Mouse (Mus musculus) mouse embryonic stem cell (cell line): Measurements from ENCODE around the gene Ddx54.

Source experiments
- in situ Hi-C, 2 experiments: fragments of 300-500 bp; cut with MboI; formaldehyde crosslinking; loops; 1 replicate in 1 of 2; 3 replicates in 1 of 2; pipeline ENCODE4 v1.14.3; 2019 to 2020; ENCODE audit warnings: low sequenced_read_pairs in 2 of 2, low pct_unique_long_range_greater_than_20kb in 1 of 2, mixed read lengths in 1 of 2; ENCODE audit not compliant: unreplicated experiment in 1 of 2

Gene Ddx54

DNA sequence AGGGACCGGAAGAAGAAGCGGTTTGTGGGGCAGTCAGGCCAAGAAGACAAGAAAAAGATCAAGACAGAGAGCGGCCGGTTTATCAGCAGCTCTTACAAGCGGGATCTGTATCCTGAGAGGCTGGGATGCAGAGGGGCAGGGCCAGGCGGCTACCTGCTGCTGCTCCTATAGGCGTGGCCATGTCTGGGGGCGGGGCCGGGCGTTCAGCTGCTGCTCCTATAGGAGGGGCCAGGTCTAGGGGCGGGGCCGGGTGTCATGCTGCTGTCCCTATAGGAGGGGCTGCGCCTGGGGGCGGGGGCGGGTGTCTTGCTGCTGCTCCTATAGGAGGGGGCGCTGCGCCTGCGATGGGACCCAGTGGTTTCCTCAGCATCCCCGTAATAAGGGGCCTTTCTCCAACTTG is 13.9 kb downstream of the Ddx54 start:
- in situ Hi-C loops = loop anchor here (10.0 kb wide), 2 partner anchors 88 to 118 kb away; partner anchors contain the start of genes Dtx1 (in 1 of the 2) and Oas2 (in 1 of the 2)

DNA sequence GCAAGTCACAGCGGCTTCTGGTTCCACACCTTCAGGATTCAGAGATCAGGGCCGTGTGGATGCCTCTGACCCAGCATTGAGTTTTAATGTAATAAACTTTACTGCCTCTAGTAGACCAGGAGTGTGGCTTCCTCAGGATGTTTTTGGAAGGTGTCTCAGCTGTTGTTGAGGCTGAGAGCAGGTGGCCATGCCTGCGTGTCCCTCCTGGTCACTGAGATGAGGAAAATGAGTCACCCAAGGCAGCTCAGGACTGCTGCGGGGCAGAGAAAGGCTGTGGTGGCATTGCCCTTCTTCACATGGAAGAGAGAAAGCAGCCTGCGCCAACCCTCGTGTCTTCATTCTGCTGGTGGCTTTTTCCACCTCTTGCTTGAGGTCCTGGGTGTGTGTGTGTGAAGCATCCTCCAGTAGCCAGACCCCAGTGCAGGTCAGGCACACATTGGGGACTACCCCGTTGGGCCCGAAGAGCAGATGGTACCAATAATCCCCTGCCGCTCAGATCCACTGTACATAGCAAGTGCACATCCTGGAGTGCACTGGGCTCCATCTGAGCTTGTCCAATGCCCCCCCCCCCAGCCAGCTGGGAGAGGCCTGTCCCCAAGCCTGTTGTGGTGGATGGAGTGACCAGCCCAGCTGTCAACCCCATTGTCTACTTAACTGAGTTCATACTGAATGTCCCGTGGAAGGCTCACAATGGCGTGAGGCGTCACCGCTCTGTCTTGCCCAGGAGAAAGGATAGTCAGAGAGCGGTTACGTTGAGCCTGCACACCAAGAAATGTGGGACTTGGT is 15.2 kb downstream of the Ddx54 start:
- in situ Hi-C loops = loop anchor here (10.0 kb wide), 2 partner anchors 87 to 117 kb away; partner anchors contain the start of genes Dtx1 (in 1 of the 2) and Oas2 (in 1 of the 2)

DNA sequence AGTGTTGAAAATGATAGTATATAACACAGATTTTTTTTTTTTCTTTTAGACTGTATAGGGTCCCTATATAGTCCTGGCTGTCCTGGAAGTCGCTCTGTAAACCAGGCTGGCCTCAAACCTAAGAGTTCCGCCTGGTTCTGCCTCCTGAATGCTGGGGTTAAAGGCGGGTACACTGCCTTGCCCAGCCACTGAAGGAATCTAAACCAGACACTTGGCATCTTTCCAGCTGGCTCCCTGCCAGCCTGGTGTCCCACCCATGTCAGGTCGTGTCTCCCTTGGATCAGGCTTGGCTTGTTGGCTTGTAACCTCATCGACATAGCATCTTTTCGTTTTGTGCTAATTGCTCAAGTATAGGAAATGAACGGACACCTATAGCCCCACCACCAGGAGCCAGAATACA is 16.1 kb downstream of the Ddx54 start:
- in situ Hi-C loops = loop anchor here (10.0 kb wide), 2 partner anchors 86 to 116 kb away; partner anchors contain the start of genes Dtx1 (in 1 of the 2) and Oas2 (in 1 of the 2)

DNA sequence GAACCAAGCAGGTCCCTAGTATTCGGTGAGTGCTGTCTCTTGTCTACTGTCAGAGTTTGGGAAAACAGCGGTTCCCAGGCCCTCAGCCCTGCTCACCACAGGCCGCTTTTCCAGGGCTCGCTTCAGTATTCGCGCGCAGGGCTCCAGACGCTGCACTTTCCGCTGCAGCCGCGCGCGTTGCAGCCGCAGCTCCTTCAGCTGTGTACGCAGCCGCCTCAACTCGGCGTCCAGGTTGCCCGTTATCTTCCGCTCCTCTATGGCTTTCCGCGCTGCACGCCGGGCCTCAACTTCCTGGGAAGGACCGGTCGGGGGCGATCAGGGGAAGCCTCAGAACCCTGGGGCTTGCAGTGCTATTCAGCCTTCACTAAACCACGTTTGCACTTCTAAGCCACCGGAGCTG is 18.6 kb downstream of the Ddx54 start:
- in situ Hi-C loops = no loop called here

DNA sequence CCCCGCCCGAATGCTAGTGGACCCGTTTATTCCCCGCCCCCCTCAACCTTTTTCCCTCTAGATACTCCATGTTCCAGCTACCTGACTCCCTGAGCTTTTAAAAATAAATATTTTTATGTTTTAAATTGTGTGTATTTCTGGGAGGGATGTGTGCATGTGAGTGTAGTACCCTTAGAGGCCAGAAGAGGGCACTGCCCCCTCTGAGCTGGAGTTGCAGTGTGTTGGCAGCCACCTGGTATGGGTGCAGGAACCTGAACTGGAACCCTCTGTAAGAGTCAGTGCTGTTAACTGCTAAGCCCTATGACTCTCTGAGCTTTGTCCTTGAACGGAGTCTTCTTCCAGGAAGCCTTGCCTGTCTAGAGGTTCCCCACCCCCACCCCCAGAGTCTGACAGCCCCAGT is 19.4 kb downstream of the Ddx54 start:
- in situ Hi-C loops = no loop called here

DNA sequence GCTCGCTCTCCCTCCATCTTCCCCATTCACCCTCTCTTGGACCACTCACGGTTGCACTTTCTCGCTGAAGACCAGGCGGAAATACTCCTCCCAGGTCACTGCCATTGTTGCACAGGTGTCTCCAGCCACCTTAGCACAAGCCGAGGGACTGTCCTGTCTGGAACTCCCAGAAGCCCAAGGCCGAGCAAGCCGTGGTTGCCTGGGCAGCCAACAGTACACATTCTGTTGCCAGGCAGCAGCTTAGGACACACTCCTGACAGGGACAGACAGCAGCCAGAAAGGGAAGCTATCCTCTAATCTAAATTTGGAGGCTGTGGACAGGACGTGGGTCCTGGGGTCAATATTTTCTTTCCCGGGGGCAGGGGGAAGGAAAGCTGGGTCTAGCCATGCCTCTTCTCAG is 21.6 kb downstream of the Ddx54 start, which contains the start of gene Cfap73:
Gene Cfap73, minus strand, starts transcription at position 105 of the 400 bp plus-strand sequence.
- in situ Hi-C loops = no loop called here

DNA sequence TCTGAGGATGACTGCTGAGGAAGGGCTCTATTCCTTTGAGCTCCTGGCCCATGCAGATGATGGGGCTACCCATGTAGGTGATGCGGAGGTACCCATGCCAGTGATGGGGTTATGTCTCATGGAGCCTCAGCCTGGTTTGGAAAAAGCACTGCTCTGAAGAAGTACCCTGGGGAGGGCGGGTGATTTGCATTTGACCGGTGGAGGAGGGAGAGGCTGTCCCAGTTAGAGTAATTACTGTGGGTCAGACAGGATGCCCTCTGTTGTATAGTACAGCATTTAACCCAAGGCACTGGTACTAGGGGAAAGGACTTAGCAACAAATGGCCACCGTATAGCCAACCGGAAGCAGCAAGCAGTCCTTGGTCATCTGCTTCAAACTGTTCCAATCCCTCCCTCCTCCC is 22.3 kb downstream of the Ddx54 start:
- in situ Hi-C loops = no loop called here

DNA sequence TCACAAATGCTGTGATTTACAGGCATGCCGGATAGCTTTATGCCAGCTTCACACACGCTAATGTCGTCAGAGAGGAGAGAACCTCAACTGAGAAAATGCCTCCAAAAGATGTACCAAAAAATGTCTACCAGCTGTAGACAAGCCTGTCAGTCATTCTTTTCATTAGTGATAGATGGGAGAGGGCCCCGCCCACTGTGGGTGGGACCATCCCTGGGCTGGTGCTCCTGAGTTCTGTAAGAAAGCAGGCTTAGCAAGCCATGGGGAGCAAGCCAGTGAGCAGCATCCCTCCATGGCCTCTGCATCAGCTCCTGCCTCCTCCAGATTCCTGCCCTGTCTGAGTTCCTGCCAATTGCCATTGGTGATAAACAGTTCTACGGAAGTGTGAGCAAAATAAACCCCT is 23.1 kb downstream of the Ddx54 start:
- in situ Hi-C loops = no loop called here

DNA sequence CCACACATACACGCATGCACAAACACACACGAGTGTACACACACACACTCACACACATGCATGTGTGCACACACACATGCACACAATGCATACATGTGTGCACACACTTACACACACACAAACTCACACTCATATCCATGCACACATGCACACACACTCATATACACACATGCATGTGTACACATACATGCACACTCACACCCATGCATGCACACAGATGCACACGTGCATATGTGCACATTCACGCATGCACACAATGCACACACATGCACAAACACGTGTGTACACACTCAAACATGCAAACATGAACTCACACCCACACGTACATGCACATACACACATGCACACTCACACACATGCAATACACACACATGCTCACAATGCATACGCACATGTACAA is 27.6 kb downstream of the Ddx54 start:
- in situ Hi-C loops = no loop called here

DNA sequence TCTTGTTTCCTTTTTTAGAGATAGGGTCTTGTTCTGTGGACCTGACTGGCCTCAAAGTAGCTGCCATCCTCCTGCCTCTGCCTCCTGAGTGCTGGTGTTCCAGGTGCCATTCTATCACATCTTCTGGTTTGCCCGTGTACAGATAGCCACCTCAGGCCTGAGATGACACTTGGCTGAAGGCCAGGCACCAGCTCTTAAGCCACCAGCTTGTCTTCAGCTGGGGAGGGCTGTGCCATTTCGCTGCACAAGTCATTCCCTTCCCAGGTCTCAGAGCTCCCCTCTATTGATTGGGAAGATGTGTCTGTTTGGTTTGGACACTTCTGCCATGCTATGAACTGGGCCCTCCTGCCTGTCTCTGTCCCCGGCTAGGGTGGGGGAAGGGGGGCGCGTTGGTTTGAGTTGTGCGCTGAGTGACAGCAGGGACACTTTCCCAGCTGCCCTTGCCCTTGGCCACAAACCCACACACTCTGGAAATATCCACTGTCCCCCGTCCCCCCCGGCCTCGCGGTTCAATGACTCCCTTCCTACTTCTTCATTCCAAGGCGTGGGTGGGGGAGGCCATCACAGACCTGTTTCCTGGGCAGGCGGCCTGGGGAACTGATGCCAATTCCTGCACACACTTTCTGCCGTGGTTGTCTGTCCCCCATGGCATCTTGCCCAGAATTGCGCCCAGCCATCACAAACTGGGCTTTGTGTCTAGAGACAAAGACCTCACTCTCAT is 31.0 kb downstream of the Ddx54 start:
- in situ Hi-C loops = no loop called here

DNA sequence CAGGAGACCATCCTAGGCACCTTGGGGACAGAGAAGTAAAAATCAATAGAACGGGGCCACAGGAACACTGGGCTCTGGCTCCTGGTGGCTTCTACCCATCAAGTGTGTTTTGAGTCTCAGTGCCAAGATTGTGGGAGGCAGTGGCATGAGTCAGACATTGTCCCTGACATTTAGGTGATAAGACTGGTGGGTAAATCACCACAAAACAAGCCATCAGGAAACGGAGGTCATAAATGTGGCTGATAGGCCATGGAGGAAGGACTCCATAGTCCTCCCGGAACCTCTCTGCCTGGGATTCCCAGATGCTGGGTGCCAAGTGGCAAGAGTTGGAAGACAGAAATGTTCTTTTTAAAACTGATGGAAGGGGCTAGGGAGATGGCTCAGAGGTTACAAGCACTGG is 31.7 kb downstream of the Ddx54 start:
- in situ Hi-C loops = no loop called here

DNA sequence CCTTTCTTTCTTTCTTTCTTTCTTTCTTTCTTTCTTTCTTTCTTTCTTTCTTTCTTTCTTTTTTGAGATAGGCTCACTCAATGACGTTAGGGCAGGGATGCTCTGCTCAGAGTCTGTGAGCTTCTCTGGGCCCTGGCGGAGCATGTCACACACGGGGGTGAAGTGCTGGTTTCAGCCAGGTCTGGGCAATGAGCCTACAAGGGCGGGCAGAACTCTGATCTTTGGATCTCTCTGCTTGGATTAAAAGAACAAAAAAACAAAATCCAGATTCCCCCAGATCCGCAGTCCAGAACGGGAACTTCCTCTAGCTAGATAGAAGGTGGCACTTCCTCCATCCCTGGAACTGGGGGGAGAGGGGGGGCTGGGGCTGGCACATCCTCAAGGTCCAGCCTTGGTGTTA is 33.3 kb downstream of the Ddx54 start:
- in situ Hi-C loops = no loop called here

DNA sequence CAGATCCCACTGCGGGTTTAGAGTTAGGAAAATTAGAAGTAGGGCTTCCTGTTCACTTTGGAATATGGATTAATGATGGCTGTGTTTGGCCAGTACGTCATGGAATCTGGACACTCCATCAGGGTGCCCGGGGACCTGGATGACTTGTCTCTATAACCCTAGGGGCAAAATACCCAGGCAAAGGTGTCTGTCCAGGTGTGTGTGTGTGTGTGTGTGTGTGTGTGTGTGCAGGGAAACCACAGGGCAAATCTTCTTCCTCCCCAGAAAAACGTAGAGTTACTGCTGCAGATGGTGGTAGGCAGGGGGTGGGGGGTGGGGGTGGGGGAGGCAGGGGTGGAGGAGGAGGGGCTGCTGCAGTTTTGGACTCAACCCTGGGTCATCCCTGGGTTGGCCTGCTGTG is 34.8 kb downstream of the Ddx54 start:
- in situ Hi-C loops = no loop called here

DNA sequence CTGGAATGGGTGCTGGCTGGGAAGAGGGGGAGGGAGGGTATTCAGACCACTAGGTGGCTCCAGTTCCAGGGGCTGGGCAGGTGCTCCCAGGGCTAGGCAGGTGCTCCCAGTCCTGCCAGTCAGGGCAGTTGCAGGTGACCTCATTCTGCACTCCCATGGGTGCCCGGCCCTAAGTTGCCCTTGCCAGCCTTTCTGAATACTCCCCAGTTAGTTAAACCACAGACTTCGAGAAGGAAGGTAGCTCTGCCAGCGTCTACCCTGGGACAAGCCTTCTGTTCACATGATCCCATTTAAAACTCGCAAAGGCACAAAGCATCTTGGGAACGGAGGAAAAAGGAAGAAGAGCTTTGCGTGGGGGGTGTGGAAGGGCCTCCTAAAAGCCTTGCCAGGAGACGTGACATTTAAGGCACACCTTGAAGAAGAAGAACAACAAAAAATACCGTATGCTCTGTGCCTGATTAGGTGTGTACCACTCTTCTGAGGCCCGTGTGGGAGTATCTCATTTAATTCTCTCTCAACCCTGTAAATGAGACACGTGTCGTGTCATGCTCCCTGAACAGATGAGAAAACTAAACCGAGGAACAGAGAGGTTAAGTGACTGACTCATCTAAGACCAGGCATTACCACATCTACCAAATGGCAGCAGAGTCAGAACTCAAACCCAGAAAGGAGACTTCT is 35.4 kb downstream of the Ddx54 start:
- in situ Hi-C loops = no loop called here

DNA sequence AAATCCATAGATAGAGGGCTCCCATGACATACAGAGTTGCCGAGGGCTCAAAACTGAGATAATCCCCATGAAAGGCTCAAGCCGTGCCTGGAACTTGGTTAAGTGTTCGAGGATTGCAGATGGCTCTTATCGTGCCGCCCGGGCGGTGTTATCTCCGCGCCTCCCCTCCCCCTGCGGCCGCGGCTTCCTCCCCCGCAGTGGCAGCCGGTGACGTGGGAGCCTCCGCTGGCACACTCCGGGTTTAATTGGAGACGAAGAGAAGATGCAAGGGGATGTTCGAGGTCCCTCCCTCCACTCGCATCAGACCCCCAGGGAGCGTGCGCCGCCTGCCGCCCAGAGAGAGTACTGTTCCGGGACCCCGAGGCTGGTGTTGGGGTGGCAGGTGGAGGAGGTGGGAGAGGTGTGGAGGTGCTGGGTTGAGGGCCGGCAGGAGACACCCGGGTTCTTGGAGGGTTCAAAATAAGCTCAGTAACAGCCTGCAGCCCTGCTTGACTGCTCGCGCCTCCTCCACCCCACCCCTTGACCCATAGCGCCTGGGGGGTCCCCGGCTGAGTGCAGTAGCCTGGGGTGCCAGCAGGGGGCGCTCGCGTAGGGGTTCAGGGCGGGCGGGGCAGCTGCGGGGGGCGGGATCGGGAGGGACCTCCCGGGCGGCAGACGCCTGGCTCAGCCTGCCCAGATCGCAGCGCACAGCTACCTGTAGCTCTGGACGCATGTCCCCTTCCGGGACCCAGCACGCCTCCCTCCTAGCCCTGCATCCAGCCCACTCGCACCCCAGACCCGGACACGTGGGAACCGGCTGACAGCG is 36.2 kb downstream of the Ddx54 start, which contains the start of gene Rasal1:
Gene Rasal1, plus strand, starts transcription at position 244 of the 805 bp plus-strand sequence.
- in situ Hi-C loops = no loop called here

DNA sequence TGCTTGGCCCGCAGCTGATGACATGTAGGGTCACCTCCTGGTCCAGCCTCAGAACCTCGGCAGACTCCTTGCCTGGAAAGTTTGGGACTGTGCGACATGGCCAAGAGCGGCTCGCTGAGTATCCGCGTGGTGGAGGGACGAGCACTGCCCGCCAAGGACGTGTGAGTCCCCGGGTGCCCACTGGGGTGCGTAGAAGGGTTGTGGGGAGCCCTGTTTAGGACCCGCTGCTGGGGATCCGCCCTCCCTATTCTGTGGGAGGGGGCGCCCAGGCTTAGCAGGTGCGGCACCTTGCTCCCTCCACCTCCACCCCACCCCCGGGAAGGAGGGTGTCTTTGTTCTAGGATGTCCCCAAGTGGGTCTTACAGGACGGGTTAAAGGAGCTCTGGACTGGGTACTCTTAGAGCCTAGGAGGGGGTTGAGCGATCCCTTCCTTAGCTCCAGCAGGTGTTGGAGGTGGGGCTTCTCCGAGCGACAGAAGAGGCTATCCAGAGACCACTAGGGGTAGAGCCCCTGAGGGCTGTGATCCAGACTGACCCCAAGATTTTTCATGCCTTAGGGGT is 36.9 kb downstream of the Ddx54 start:
- in situ Hi-C loops = no loop called here

DNA sequence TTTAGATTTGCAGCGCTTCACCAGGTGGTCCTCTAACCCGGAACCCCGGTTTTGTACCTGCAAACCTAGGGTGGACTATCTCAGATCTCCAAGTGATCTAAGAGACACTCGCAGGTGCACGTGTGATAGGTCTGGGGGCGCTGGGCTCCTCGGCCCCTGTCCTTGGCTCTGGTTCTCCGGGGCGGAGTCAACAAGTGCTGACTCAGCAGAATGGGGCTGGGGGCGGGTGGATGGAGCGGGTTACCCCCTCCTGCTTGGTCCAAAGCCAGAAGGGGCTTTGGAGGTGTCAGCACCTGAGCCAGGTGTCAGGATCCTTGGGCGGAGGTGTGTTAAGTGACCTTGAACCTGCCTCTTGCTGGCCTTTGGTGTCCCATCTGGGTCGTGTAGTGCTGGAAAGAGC is 37.4 kb downstream of the Ddx54 start:
- in situ Hi-C loops = no loop called here

DNA sequence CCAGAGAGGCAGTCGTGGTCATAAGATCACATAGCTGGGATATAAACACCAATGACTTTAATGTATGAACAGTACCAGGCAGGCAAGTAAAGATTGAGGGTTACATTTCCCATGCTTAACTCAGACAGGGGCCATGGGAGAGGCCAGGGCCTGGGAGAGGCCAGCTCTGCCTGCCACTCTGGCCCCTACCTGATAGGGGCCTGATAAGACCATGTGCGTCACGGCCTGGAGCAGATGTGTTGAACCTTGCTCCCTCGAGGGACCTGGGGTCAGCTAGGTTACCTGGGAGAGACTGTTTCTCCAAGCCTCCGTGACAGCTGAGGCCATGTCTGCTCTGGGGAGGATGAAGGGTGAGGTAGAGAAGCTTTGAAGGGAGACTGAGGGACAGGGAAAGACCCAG is 38.7 kb downstream of the Ddx54 start:
- in situ Hi-C loops = no loop called here
